9 mouse cellular contexts compared by ENCODE assay signal in genomic region chr12:108836722-108837121, GRCm38 (mm10). TPM values are rescaled to one million over a fixed set of nuclear protein-coding genes. Genes with fewer than 3 reads are reported as not detected.
A peak's percentile ranks its signal among the peaks of the same experiment; 100 is the strongest.
DNase-seq lines count a peak whose midpoint lies in the region; ATAC-seq lines count a peak whose summit lies in the region.
"Had no signal": no experiment of that assay in that cellular context is flagged by ENCODE, and none has a peak within 500 bp of the region (broad histone marks: within the 10 kb centered on the region; RNA-seq: fewer than 3 reads in every experiment).

No protein-coding gene starts in this region.

- H3K27ac ChIP-seq in kidney, embryonic 14.5 days (ENCODE audit: low read depth, low read length): peak overlapping the region; percentile 57; the same call in 1 of the 2 replicates
- H3K27ac ChIP-seq in hindbrain, embryonic 11.5 days (ENCODE audit: low read depth, low read length): no peak overlapping the region
- peak overlapping the region; percentile 89 for H3K27ac ChIP-seq in midbrain, embryonic 14.5 days (replicated peaks; ENCODE audit: low read depth, low read length)

- H3K4me2 ChIP-seq in kidney, embryonic 14.5 days (replicated peaks; ENCODE audit: low read depth, low read length): peak overlapping the region; percentile 98
- peak overlapping the region; percentile 97 for H3K4me2 ChIP-seq in hindbrain, embryonic 11.5 days (replicated peaks; ENCODE audit: low read depth, low read length)
- peak overlapping the region; percentile 92 for H3K4me2 ChIP-seq in midbrain, embryonic 14.5 days (ENCODE audit: low read length)

- H3K9me3 ChIP-seq in kidney, embryonic 14.5 days (ENCODE audit: control insufficient read depth, low read length): no peaks in the 10 kb centered on the region
- no peaks in the 10 kb centered on the region for H3K9me3 ChIP-seq in hindbrain, embryonic 11.5 days (ENCODE audit: control insufficient read depth, low read length)
- no peaks in the 10 kb centered on the region for H3K9me3 ChIP-seq in midbrain, embryonic 14.5 days (ENCODE audit: control insufficient read depth, low read length)

- DNase-seq in kidney, postnatal 4 days: no peak
- DNase-seq in NIH3T3 (ENCODE audit: low read depth): peak; percentile 48
- peak; percentile 21 for DNase-seq in hindbrain, embryonic 11.5 days (ENCODE audit: low spot score)
- no peak for DNase-seq in midbrain, embryonic 14.5 days
- no peak for DNase-seq in layer of hippocampus, adult 18-20 months (ENCODE audit: low spot score in 2 of 2)
- DNase-seq in layer of hippocampus, adult 8-10 months (ENCODE audit: low spot score in 2 of 2): no peak
- DNase-seq: kidney, postnatal 10 days had no signal

- WGBS in kidney, embryonic 14.5 days: 43% methylated on average over 7 of the region's 7 CpGs
- 56% methylated on average over 7 of the region's 7 CpGs for WGBS in hindbrain, embryonic 11.5 days
- 63% methylated on average over 7 of the region's 7 CpGs for whole genome bisulfite sequencing in midbrain, embryonic 14.5 days

- peaks cover 33% of the 10 kb centered on the region for H3K4me1 ChIP-seq in kidney, embryonic 14.5 days (ENCODE audit: control insufficient read depth, insufficient read depth, low read length)
- H3K4me1 ChIP-seq in hindbrain, embryonic 11.5 days (replicated peaks; ENCODE audit: control insufficient read depth, insufficient read depth, low read length): peaks cover 8% of the 10 kb centered on the region
- H3K4me1 ChIP-seq in midbrain, embryonic 14.5 days (ENCODE audit: control insufficient read depth, insufficient read depth, low read length): peaks cover 30% of the 10 kb centered on the region

- ATAC-seq in kidney, embryonic 14.5 days (ENCODE audit: low FRiP score, low TSS enrichment): no peak
- ATAC-seq in hindbrain, embryonic 11.5 days (ENCODE audit: low FRiP score): no peak
- no peak for ATAC-seq in midbrain, embryonic 14.5 days (ENCODE audit: low FRiP score, low TSS enrichment)
- no peak for ATAC-seq in CD4-positive, CD25-positive, alpha-beta regulatory T cell, adult 4 months

- H3K27me3 ChIP-seq in kidney, embryonic 14.5 days (ENCODE audit: control insufficient read depth, insufficient read depth, low read length): no peaks in the 10 kb centered on the region
- H3K27me3 ChIP-seq in hindbrain, embryonic 11.5 days (ENCODE audit: control insufficient read depth, insufficient read depth, low read length): no peaks in the 10 kb centered on the region
- H3K27me3 ChIP-seq in midbrain, embryonic 14.5 days (ENCODE audit: control insufficient read depth, insufficient read depth, low read length): no peaks in the 10 kb centered on the region

- H3K4me3 ChIP-seq in kidney, embryonic 14.5 days (ENCODE audit: low read length): peak overlapping the region; percentile 69
- peak overlapping the region; percentile 66 for H3K4me3 ChIP-seq in hindbrain, embryonic 11.5 days (ENCODE audit: low read depth, low read length)
- H3K4me3 ChIP-seq in midbrain, embryonic 14.5 days (replicated peaks; ENCODE audit: low read depth, low read length): peak overlapping the region; percentile 74

- H3K36me3 ChIP-seq in kidney, embryonic 14.5 days (ENCODE audit: control insufficient read depth, insufficient read depth, low read length): peaks cover 11% of the 10 kb centered on the region; the same call in 1 of the 2 replicates
- H3K36me3 ChIP-seq in hindbrain, embryonic 11.5 days (ENCODE audit: control insufficient read depth, insufficient read depth, low read length): no peaks in the 10 kb centered on the region
- peaks cover 11% of the 10 kb centered on the region for H3K36me3 ChIP-seq in midbrain, embryonic 14.5 days (ENCODE audit: control insufficient read depth, insufficient read depth, low read length)

- H3K9ac ChIP-seq in kidney, embryonic 14.5 days (ENCODE audit: low read depth, low read length): peak overlapping the region; percentile 75
- H3K9ac ChIP-seq in hindbrain, embryonic 11.5 days (ENCODE audit: low read depth, low read length): peak overlapping the region; percentile 81
- H3K9ac ChIP-seq in midbrain, embryonic 14.5 days (replicated peaks; ENCODE audit: low read length): peak overlapping the region; percentile 80

RNA-seq across cellular contexts. Expression of gene Slc25a47, which starts 0.9 kb away (rescaled TPM):
- 7.6 and 9.0 TPM in 2 replicates for polyA plus RNA-seq in kidney, embryonic 14.5 days (2014; fragmentation: Nextera tagmentation; extraction: Ambion mirVana)
- 9.3 and 10.1 TPM in 2 replicates for polyA plus RNA-seq in hindbrain, embryonic 11.5 days (2014; fragmentation: Nextera tagmentation; extraction: Ambion mirVana)
- polyA plus RNA-seq in midbrain, embryonic 14.5 days (2014; fragmentation: Nextera tagmentation; extraction: Ambion mirVana): 10.9 and 11.1 TPM in 2 replicates
- total RNA-seq in layer of hippocampus, adult 18-20 months (2021): 10 to 100 TPM; 10.4 to 10.5 TPM
- 1 to 10 TPM; 1.2 to 2.6 TPM for polyA plus RNA-seq in CD4-positive, CD25-positive, alpha-beta regulatory T cell, adult 4 months (2017; shearing (Covaris generic))
- 10 to 100 TPM in 1 of 4 experiments, 1 to 10 TPM in 3; 8.1 to 10.8 (median 9.0) TPM for total RNA-seq in layer of hippocampus, adult 8-10 months (2022)

RNA-seq across cellular contexts. Expression of gene Slc25a29, which starts 1.0 kb away (rescaled TPM):
- polyA plus RNA-seq in kidney, embryonic 14.5 days (2014; fragmentation: Nextera tagmentation; extraction: Ambion mirVana): 7.5 and 9.0 TPM in 2 replicates
- polyA plus RNA-seq in hindbrain, embryonic 11.5 days (2014; fragmentation: Nextera tagmentation; extraction: Ambion mirVana): 10.5 and 12.0 TPM in 2 replicates
- polyA plus RNA-seq in midbrain, embryonic 14.5 days (2014; fragmentation: Nextera tagmentation; extraction: Ambion mirVana): 19.9 and 20.0 TPM in 2 replicates
- 10 to 100 TPM; 22.6 to 24.4 TPM for total RNA-seq in layer of hippocampus, adult 18-20 months (2021)
- polyA plus RNA-seq in CD4-positive, CD25-positive, alpha-beta regulatory T cell, adult 4 months (2017; shearing (Covaris generic)): 1 to 10 TPM; 3.0 to 3.8 TPM
- total RNA-seq in layer of hippocampus, adult 8-10 months (2022): 10 to 100 TPM; 18.4 to 28.4 (median 21.8) TPM

RNA-seq across cellular contexts. Expression of gene Yy1, which starts 43.9 kb away (rescaled TPM):
- polyA plus RNA-seq in kidney, embryonic 14.5 days (2014; fragmentation: Nextera tagmentation; extraction: Ambion mirVana): 23.2 and 24.2 TPM in 2 replicates
- polyA plus RNA-seq in hindbrain, embryonic 11.5 days (2014; fragmentation: Nextera tagmentation; extraction: Ambion mirVana): 17.4 and 21.1 TPM in 2 replicates
- 15.1 and 16.6 TPM in 2 replicates for polyA plus RNA-seq in midbrain, embryonic 14.5 days (2014; fragmentation: Nextera tagmentation; extraction: Ambion mirVana)
- total RNA-seq in layer of hippocampus, adult 18-20 months (2021): 10 to 100 TPM; 54.7 to 55.3 TPM
- polyA plus RNA-seq in CD4-positive, CD25-positive, alpha-beta regulatory T cell, adult 4 months (2017; shearing (Covaris generic)): 10 to 100 TPM; 12.7 to 17.1 TPM
- 10 to 100 TPM; 43.9 to 50.6 (median 48.8) TPM for total RNA-seq in layer of hippocampus, adult 8-10 months (2022)

RNA-seq across cellular contexts. Expression of gene Wdr25, which starts 56.7 kb away (rescaled TPM):
- polyA plus RNA-seq in kidney, embryonic 14.5 days (2014; fragmentation: Nextera tagmentation; extraction: Ambion mirVana): 3.4 and 6.0 TPM in 2 replicates
- polyA plus RNA-seq in hindbrain, embryonic 11.5 days (2014; fragmentation: Nextera tagmentation; extraction: Ambion mirVana): 3.5 and 5.4 TPM in 2 replicates
- 3.7 and 4.3 TPM in 2 replicates for polyA plus RNA-seq in midbrain, embryonic 14.5 days (2014; fragmentation: Nextera tagmentation; extraction: Ambion mirVana)
- total RNA-seq in layer of hippocampus, adult 18-20 months (2021): 10 to 100 TPM; 11.6 to 14.3 TPM
- polyA plus RNA-seq in CD4-positive, CD25-positive, alpha-beta regulatory T cell, adult 4 months (2017; shearing (Covaris generic)): 10 to 100 TPM in 1 of 2 experiments, 1 to 10 TPM in 1; 5.7 to 19.2 TPM
- total RNA-seq in layer of hippocampus, adult 8-10 months (2022): 10 to 100 TPM in 3 of 4 experiments, 1 to 10 TPM in 1; 9.9 to 15.6 (median 12.6) TPM

RNA-seq across cellular contexts. Expression of gene Wars, which starts 57.3 kb away (rescaled TPM):
- 62.4 and 107 TPM in 2 replicates for polyA plus RNA-seq in kidney, embryonic 14.5 days (2014; fragmentation: Nextera tagmentation; extraction: Ambion mirVana)
- polyA plus RNA-seq in hindbrain, embryonic 11.5 days (2014; fragmentation: Nextera tagmentation; extraction: Ambion mirVana): 112 and 119 TPM in 2 replicates
- polyA plus RNA-seq in midbrain, embryonic 14.5 days (2014; fragmentation: Nextera tagmentation; extraction: Ambion mirVana): 96.4 and 110 TPM in 2 replicates
- total RNA-seq in layer of hippocampus, adult 18-20 months (2021): 10 to 100 TPM; 84.7 to 91.2 TPM
- 10 to 100 TPM; 52.8 to 85.9 TPM for polyA plus RNA-seq in CD4-positive, CD25-positive, alpha-beta regulatory T cell, adult 4 months (2017; shearing (Covaris generic))
- 10 to 100 TPM; 82.6 to 97.2 (median 90.6) TPM for total RNA-seq in layer of hippocampus, adult 8-10 months (2022)

Comparison
In these comparisons a context has a peak if more than half of its experiments do, and no peak if none do; other contexts are left out.
1. DNase-seq: peak in NIH3T3 (single experiment) and hindbrain, embryonic 11.5 days (single experiment); none in kidney, postnatal 4 days (0 of 2), midbrain, embryonic 14.5 days (single experiment), layer of hippocampus, adult 18-20 months (0 of 2) and layer of hippocampus, adult 8-10 months (0 of 2).
2. Peak in every context shown above with its lines, with median percentiles within 50 percentile points of each other: H3K4me2 ChIP-seq, H3K4me3 ChIP-seq and H3K9ac ChIP-seq.